Mouse (Mus musculus) forebrain, embryonic 13.5 days (tissue): ENCODE results near the gene Tmem262. TPM values are rescaled to one million over a fixed set of nuclear protein-coding genes. Genes with fewer than 3 reads are reported as not detected.
"Not testable (repeated sequence)": the region's sequence is repeated elsewhere in the genome, so short reads cannot be mapped to it uniquely, and the experiment has no call there.

ENCODE experiments used
- ATAC-seq: fragments of 200-750 bp; cut with Nextera tagmentation; 2 replicates; pipeline ENCODE4 v1.8.0; 2017
- H3K27ac ChIP-seq: fragments of 300-500 bp; sonication (generic); 2 replicates; pipeline ENCODE4 v1.5.1; 2015; ENCODE audit warnings: inconsistent platforms, mild to moderate bottlenecking, moderate library complexity
- H3K27me3 ChIP-seq: fragments of 300-500 bp; sonication (generic); 2 replicates; pipeline ENCODE4 v1.6.1; 2015; ENCODE audit warnings: mild to moderate bottlenecking, inconsistent platforms
- H3K36me3 ChIP-seq: fragments of 300-500 bp; sonication (generic); 2 replicates; pipeline ENCODE4 v1.6.1; 2015; ENCODE audit warnings: mild to moderate bottlenecking, inconsistent platforms; ENCODE audit not compliant: poor library complexity, severe bottlenecking
- H3K4me1 ChIP-seq: fragments of 300-500 bp; sonication (generic); 2 replicates; pipeline ENCODE4 v1.6.1; 2015; ENCODE audit warnings: inconsistent platforms
- H3K4me2 ChIP-seq: fragments of 300-500 bp; sonication (generic); 2 replicates; pipeline ENCODE4 v1.6.1; 2015; ENCODE audit warnings: inconsistent platforms, mild to moderate bottlenecking, moderate library complexity
- H3K4me3 ChIP-seq: fragments of 300-500 bp; sonication (generic); 2 replicates; pipeline ENCODE4 v1.5.1; 2015; ENCODE audit warnings: mild to moderate bottlenecking, inconsistent platforms
- H3K9ac ChIP-seq: fragments of 300-500 bp; sonication (generic); 2 replicates; pipeline ENCODE4 v1.6.1; 2015; ENCODE audit warnings: mild to moderate bottlenecking, inconsistent platforms
- H3K9me3 ChIP-seq: fragments of 300-500 bp; sonication (generic); replicated peaks from 2 replicates; pipeline ENCODE4 v1.6.1; 2016; ENCODE audit warnings: inconsistent platforms
- WGBS: fragments of 180-500 bp; shearing (Covaris S2); methylation state at CpG from one replicate; pipeline ENCODE4 v1.1.7; 2015; 5-methylcytosine and 5-hydroxymethylcytosine counted together
- polyA plus RNA-seq: library from polyadenylated mRNA; unstranded; fragments of >200 nt; fragmentation: Nextera tagmentation; extraction: Ambion mirVana; gene quantifications from 2 replicates; pipeline ENCODE4 v1.2.1, GENCODE M21; 2015

The Tmem262 gene
- not detected in 2 replicates for polyA plus RNA-seq

GRCm38 (mm10) chr19:6079983-6080480 lies at the start of gene Tmem262:
Gene Tmem262, plus strand, starts transcription at chr19:6080033.
- H3K27ac ChIP-seq = no peak within 1 kb of the TSS
- 97% methylated on average over 12 of the region's 12 CpGs for WGBS
- H3K9ac ChIP-seq = no peak within 1 kb of the TSS
- no peaks in the 10 kb centered on the region for H3K9me3 ChIP-seq
- peaks cover 35% of the 10 kb centered on the region for H3K36me3 ChIP-seq
- ATAC-seq = no peak
- no peak within 1 kb of the TSS for H3K4me3 ChIP-seq
- no peaks in the 10 kb centered on the region for H3K27me3 ChIP-seq
- H3K4me1 ChIP-seq = peaks cover 29% of the 10 kb centered on the region
- no peak within 1 kb of the TSS for H3K4me2 ChIP-seq

GRCm38 (mm10) chr19:6030520-6031280 lies 49.1 kb upstream of the Tmem262 start:
- Histone ChIP-seq H3K4me1 (no peaks in the 10 kb centered on the region), H3K4me3 (no peak overlapping the region), H3K36me3 (no peaks in the 10 kb centered on the region), H3K27ac (no peak overlapping the region), H3K9me3 (no peaks in the 10 kb centered on the region), H3K27me3 (no peaks in the 10 kb centered on the region), H3K4me2 (no peak overlapping the region), H3K9ac (no peak overlapping the region)
- 73% methylated on average over 14 of the region's 14 CpGs for WGBS
- ATAC-seq = no peak

DNA sequence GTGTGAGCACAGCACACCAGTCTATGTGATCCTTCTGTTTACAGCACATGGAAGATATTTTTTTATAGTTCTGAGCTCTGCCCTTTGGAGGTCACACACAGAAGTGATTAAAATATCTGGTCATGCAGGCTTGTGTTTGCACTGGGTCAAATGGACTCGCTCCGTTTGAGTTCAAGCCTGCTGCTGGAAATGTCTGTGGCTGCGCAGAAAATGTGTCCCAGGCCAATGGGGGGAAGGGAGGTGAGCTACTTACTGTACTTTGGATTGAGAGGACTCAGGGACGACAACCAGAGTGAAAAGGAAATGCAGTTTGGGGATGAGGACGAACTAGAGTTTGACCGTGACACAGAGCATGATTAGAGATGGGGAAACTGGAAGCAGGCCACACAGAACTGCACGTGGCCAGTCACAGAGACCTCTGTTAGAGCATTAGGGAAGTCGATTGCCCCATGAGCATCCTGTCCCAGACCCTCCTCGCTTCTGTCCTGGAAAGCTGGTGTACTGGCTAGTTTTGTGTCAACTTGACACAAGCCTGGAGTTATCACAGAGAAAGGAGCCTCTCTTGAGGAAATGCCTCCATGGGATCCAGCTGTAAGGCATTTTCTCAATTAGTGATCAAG lies 43.8 kb upstream of the Tmem262 start:
- Histone ChIP-seq H3K9ac (no peak overlapping the region), H3K9me3 (no peaks in the 10 kb centered on the region), H3K4me1 (no peaks in the 10 kb centered on the region), H3K4me2 (no peak overlapping the region), H3K27me3 (no peaks in the 10 kb centered on the region), H3K27ac (no peak overlapping the region), H3K36me3 (no peaks in the 10 kb centered on the region), H3K4me3 (no peak overlapping the region)
- WGBS = 83% methylated on average over 9 of the region's 9 CpGs
- ATAC-seq = no peak

- H3K9me3 ChIP-seq = no peaks in the 10 kb centered on the region
- no peak overlapping the region for H3K27ac ChIP-seq
- ATAC-seq = no peak
- no peak overlapping the region for H3K4me2 ChIP-seq
- no peak overlapping the region for H3K9ac ChIP-seq
- H3K27me3 ChIP-seq = no peaks in the 10 kb centered on the region
- no peaks in the 10 kb centered on the region for H3K4me1 ChIP-seq
- H3K36me3 ChIP-seq = no peaks in the 10 kb centered on the region
- H3K4me3 ChIP-seq = no peak overlapping the region
These were observed 42.1 kb upstream of the Tmem262 start for GRCm38 (mm10) chr19:6037695-6038094.

DNA sequence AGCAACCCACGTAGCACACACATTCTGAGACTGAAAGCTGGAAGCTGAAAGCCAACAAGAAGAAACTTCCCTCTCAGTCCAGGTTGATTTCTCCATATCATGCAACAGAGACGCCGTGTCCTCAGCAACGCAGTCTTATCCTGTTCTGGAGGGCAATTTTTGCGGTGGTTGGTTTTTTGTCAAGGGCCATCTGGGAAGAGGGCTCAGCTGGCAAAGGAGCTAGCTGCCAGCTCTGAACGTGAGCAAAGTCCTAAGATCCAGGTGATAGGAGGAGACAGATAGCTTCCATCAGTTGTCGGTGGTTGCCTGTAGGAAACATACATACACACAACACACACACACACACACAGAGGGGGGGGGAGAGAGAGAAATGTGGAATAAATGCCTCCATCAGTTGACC lies 41.5 kb upstream of the Tmem262 start:
- H3K4me3 ChIP-seq = no peak overlapping the region
- no peaks in the 10 kb centered on the region for H3K27me3 ChIP-seq
- no peak overlapping the region for H3K27ac ChIP-seq
- WGBS = 84% methylated on average over 7 of the region's 7 CpGs
- no peaks in the 10 kb centered on the region for H3K36me3 ChIP-seq
- no peak overlapping the region for H3K9ac ChIP-seq
- no peak for ATAC-seq
- no peak overlapping the region for H3K4me2 ChIP-seq
- H3K9me3 ChIP-seq = no peaks in the 10 kb centered on the region
- H3K4me1 ChIP-seq = no peaks in the 10 kb centered on the region

DNA sequence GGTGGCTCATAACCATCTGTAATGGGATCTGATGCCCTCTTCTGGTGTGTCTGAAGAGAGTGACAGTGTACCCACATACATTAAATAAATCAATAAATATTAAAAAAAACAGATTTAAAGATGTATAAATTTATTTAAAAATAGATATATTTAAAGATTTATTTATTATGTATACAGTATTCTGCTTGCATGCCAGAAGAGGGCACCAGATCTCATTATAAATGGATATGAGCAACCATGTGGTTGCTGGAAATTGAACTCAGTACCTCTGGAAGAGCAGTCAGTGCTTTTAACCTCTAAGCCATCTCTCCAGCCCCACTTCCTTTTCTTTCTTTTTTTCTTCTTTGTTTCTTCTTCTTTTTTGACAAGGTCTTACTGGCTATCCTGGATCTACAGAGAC lies 39.8 kb upstream of the Tmem262 start:
- Histone ChIP-seq H3K9me3 (no peaks in the 10 kb centered on the region), H3K4me1 (peaks cover 2% of the 10 kb centered on the region), H3K4me3 (no peak overlapping the region), H3K9ac (no peak overlapping the region), H3K4me2 (no peak overlapping the region), H3K36me3 (no peaks in the 10 kb centered on the region), H3K27me3 (no peaks in the 10 kb centered on the region), H3K27ac (no peak overlapping the region)
- ATAC-seq = no peak

- H3K9ac ChIP-seq = no peak overlapping the region
- no peak overlapping the region for H3K4me2 ChIP-seq
- WGBS = 82% methylated on average over 9 of the region's 9 CpGs
- H3K4me3 ChIP-seq = no peak overlapping the region
- H3K36me3 ChIP-seq = no peaks in the 10 kb centered on the region
- H3K27me3 ChIP-seq = no peaks in the 10 kb centered on the region
- H3K27ac ChIP-seq = no peak overlapping the region
- ATAC-seq = no peak
- H3K9me3 ChIP-seq = no peaks in the 10 kb centered on the region
- H3K4me1 ChIP-seq = peaks cover 12% of the 10 kb centered on the region
These were observed 37.5 kb upstream of the Tmem262 start for GRCm38 (mm10) chr19:6042293-6042692.

DNA sequence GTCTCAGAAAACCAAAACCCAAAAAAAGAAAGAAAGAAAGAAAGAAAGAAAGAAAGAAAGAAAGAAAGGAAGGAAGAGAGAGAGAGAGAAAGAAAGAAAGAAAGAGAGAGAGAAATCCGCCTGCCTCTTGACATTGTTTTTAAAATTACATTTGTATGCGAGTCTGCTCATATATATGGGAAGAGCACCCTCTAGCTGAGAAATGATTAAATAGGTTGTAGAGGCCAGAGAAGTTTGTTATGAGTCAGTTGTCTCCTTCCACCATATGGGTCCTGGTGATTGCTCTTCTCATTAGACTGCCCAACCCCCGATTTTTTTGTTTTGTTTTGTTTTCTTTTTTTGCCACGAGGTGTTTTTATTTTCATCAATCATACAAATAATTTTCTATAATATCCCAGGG lies 35.7 kb upstream of the Tmem262 start:
- not testable (repeated sequence) for H3K9me3 ChIP-seq, H3K27ac ChIP-seq, H3K4me2 ChIP-seq, ATAC-seq, H3K4me3 ChIP-seq, H3K9ac ChIP-seq, H3K27me3 ChIP-seq
- Histone ChIP-seq H3K36me3 (peaks cover 11% of the 10 kb centered on the region), H3K4me1 (peaks cover 27% of the 10 kb centered on the region)
- WGBS = 65% methylated on average over 4 of the region's 4 CpGs

DNA sequence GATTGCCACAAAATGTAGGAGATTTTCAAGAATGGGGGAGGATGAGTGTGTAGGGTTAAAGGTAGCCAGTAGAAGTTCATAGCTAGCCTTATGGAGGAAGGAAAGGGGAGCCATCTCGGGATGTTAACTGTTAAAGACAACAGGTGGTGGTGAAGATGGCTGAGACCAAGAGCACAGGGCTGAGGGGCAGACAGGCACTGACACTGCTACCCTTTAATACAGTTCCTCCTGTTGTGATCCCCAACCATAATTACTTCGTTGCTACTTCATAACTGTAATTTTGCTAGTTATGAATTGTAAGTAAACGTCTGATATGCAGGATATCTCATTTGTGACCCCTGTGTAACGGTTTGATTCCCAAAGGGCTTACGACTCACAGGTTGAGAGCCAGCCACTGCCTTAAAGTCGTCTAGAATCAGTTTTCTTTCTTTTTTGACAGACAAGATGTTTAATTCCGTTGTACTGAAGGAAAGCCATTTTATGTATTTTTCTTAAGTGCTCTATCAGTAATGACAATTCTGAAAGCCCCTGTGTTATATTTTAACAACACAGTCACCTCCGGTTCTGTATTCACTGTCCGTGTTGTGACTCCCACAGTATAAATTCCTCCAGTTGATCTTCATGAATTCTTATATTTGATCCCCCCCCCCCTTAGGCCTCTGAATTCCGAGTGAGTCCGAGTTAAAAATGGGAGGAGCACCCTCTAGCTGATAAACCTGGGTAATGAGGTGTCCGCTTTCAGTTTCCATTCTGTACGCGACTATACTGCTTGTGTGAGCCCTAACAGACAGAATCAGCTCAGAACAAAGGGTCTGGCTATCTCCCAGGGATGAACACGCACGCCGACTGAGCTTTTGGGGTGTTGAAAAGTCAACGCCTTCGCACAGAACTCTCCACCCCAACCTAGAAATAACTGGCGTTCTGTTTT lies 34.2 kb upstream of the Tmem262 start:
- peak overlapping the region; percentile 95 for H3K4me3 ChIP-seq
- peak overlapping the region; percentile 98 for H3K27ac ChIP-seq
- H3K36me3 ChIP-seq = peaks cover 26% of the 10 kb centered on the region
- H3K9me3 ChIP-seq = no peaks in the 10 kb centered on the region
- H3K4me2 ChIP-seq = peak overlapping the region; percentile 99
- peaks cover 27% of the 10 kb centered on the region for H3K4me1 ChIP-seq
- peak overlapping the region; percentile 95 for H3K9ac ChIP-seq
- 21% methylated on average over 20 of the region's 20 CpGs for WGBS
- peak; percentile 55 for ATAC-seq
- H3K27me3 ChIP-seq = no peaks in the 10 kb centered on the region

- peaks cover 35% of the 10 kb centered on the region for H3K36me3 ChIP-seq
- peak; percentile 93 for ATAC-seq
- no peaks in the 10 kb centered on the region for H3K27me3 ChIP-seq
- peak within 1 kb of the TSS; percentile 95 for H3K4me3 ChIP-seq
- peak within 1 kb of the TSS; percentile 95 for H3K9ac ChIP-seq
- H3K4me2 ChIP-seq = peak within 1 kb of the TSS; percentile 99
- peaks cover 27% of the 10 kb centered on the region for H3K4me1 ChIP-seq
- under 1% methylated on average over 65 of the region's 65 CpGs for WGBS
- peak within 1 kb of the TSS; percentile 98 for H3K27ac ChIP-seq
- no peaks in the 10 kb centered on the region for H3K9me3 ChIP-seq
These were observed 33.3 kb upstream of the Tmem262 start, which contains the start of gene Syvn1 for GRCm38 (mm10) chr19:6046294-6047153. Gene Syvn1, plus strand, starts transcription at chr19:6046576.

DNA sequence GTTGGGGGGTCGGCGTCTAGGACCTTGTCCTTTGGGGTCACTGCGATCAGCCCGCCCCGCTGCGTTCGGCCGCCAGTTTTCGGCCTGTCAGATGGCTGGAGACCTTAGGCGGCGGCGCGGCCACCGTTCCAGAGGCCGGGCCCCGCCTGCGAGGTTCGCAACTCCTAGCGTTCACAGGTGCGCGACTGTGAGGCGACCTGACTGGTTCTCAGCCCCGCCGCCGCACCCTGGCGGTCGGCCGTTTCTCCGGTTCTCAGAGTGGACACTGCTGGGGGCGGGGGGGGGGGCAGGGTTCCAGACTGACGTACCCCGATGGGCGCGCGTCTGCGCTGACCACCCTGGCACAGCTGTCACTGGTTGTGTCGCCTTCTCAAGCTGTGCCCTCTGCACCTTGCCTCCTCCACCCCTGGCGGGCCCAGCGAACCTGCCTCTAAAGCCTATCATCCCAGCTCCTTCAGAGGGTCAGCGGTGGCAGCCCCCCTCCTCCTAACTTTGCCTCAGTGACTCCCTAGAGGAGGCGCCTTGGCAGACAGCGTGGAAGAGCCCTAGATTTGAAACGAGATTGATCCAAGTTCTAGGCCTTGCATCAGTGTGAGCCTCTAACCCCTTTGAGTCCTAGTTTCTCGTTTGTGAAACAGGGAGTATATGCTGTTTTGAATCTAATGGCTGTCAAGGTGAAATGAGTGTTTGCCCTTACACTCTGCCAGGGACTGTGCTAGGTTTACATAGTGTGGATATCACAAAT lies 32.5 kb upstream of the Tmem262 start:
- Histone ChIP-seq H3K4me1 (peaks cover 27% of the 10 kb centered on the region), H3K36me3 (peaks cover 43% of the 10 kb centered on the region), H3K4me2 (peak overlapping the region; percentile 99), H3K27me3 (no peaks in the 10 kb centered on the region), H3K4me3 (peak overlapping the region; percentile 95), H3K9ac (peak overlapping the region; percentile 95), H3K27ac (peak overlapping the region; percentile 98), H3K9me3 (no peaks in the 10 kb centered on the region)
- WGBS = 2% methylated on average over 39 of the region's 44 CpGs
- ATAC-seq = peak; percentile 9
